Mouse (Mus musculus) midbrain, embryonic 12.5 days (tissue): Measurements from ENCODE around the gene Aig1. TPM values are rescaled to one million over a fixed set of nuclear protein-coding genes. Genes with fewer than 3 reads are reported as not detected.

Experiments
- ATAC-seq: fragments of 200-750 bp; cut with Nextera tagmentation; 2 replicates; pipeline ENCODE4 v1.8.0; 2017; ENCODE audit warnings: low read depth, moderate TSS enrichment, moderate library complexity; ENCODE audit not compliant: low FRiP score
- H3K27ac ChIP-seq: fragments of 300-500 bp; sonication (generic); replicated peaks from 2 replicates; pipeline ENCODE4 v1.5.1; 2016; ENCODE audit warnings: mild to moderate bottlenecking
- H3K27me3 ChIP-seq: fragments of 300-500 bp; sonication (generic); 2 replicates; pipeline ENCODE4 v1.6.1; 2016; ENCODE audit warnings: mild to moderate bottlenecking
- H3K36me3 ChIP-seq: fragments of 300-500 bp; sonication (generic); 2 replicates; pipeline ENCODE4 v1.6.1; 2016
- H3K4me1 ChIP-seq: fragments of 300-500 bp; sonication (generic); 2 replicates; pipeline ENCODE4 v1.6.1; 2016
- H3K4me2 ChIP-seq: fragments of 300-500 bp; sonication (generic); replicated peaks from 2 replicates; pipeline ENCODE4 v1.6.1; 2016; ENCODE audit warnings: mild to moderate bottlenecking, moderate library complexity
- H3K4me3 ChIP-seq: fragments of 300-500 bp; sonication (generic); 2 replicates; pipeline ENCODE4 v1.5.1; 2016; ENCODE audit warnings: mild to moderate bottlenecking
- H3K9ac ChIP-seq: fragments of 300-500 bp; sonication (generic); replicated peaks from 2 replicates; pipeline ENCODE4 v1.6.1; 2016; ENCODE audit warnings: mild to moderate bottlenecking, moderate library complexity
- H3K9me3 ChIP-seq: fragments of 300-500 bp; sonication (generic); 2 replicates; pipeline ENCODE4 v1.6.1; 2016; ENCODE audit warnings: mild to moderate bottlenecking
- whole genome bisulfite sequencing: fragments of 180-500 bp; shearing (Covaris S2); methylation state at CpG from one replicate; pipeline ENCODE4 v1.1.7; 2016; 5-methylcytosine and 5-hydroxymethylcytosine counted together
- polyA plus RNA-seq: library from polyadenylated mRNA; unstranded; fragments of >200 nt; fragmentation: Nextera tagmentation; extraction: Ambion mirVana; gene quantifications from 2 replicates; pipeline ENCODE4 v1.2.1, GENCODE M21; 2016

Aig1 gene
- polyA plus RNA-seq, 1 experiment from 2014 or later, result 35.1 TPM

GRCm38 (mm10) chr10:13806806-13807205, 62.0 kb downstream of the Aig1 start:
- Histone ChIP-seq H3K4me3 (no peak overlapping the region), H3K27ac (no peak overlapping the region), H3K9ac (no peak overlapping the region), H3K4me2 (no peak overlapping the region), H3K4me1 (no peaks in the 10 kb centered on the region), H3K9me3 (no peaks in the 10 kb centered on the region), H3K36me3 (no peaks in the 10 kb centered on the region), H3K27me3 (no peaks in the 10 kb centered on the region)
- ATAC-seq, result no peak

- Histone ChIP-seq H3K27ac (no peak overlapping the region), H3K27me3 (no peaks in the 10 kb centered on the region), H3K36me3 (peaks cover 12% of the 10 kb centered on the region; the same call in 1 of the 2 replicates), H3K9me3 (no peaks in the 10 kb centered on the region), H3K4me1 (no peaks in the 10 kb centered on the region), H3K4me3 (no peak overlapping the region), H3K4me2 (no peak overlapping the region), H3K9ac (no peak overlapping the region)
- WGBS, result 83% methylated on average over 5 of the region's 5 CpGs
- ATAC-seq, result no peak
These were observed 67.5 kb downstream of the Aig1 start for GRCm38 (mm10) chr10:13801296-13801695.

GRCm38 (mm10) chr10:13793458-13793857, 75.3 kb downstream of the Aig1 start:
- H3K4me1 ChIP-seq, result no peaks in the 10 kb centered on the region
- H3K9ac ChIP-seq, result no peak overlapping the region
- H3K36me3 ChIP-seq, result 0 out of 2 replicates have a peak, but pooled peaks cover 1% of the 10 kb centered on the region
- no peak overlapping the region for H3K4me2 ChIP-seq
- no peak overlapping the region for H3K4me3 ChIP-seq
- H3K9me3 ChIP-seq, result no peaks in the 10 kb centered on the region
- no peak overlapping the region for H3K27ac ChIP-seq
- no peaks in the 10 kb centered on the region for H3K27me3 ChIP-seq
- ATAC-seq, result no peak
- WGBS, result 88% methylated on average over 1 of the region's 1 CpGs

GRCm38 (mm10) chr10:13792788-13793187, 76.0 kb downstream of the Aig1 start:
- no peak for ATAC-seq
- no peaks in the 10 kb centered on the region for H3K27me3 ChIP-seq
- no peak overlapping the region for H3K4me3 ChIP-seq
- 93% methylated on average over 8 of the region's 8 CpGs for WGBS
- H3K9me3 ChIP-seq, result no peaks in the 10 kb centered on the region
- H3K27ac ChIP-seq, result no peak overlapping the region
- no peaks in the 10 kb centered on the region for H3K4me1 ChIP-seq
- H3K4me2 ChIP-seq, result no peak overlapping the region
- no peak overlapping the region for H3K9ac ChIP-seq
- H3K36me3 ChIP-seq, result no peaks in the 10 kb centered on the region

- Histone ChIP-seq H3K4me2 (no peak overlapping the region), H3K9me3 (no peaks in the 10 kb centered on the region), H3K27ac (no peak overlapping the region), H3K27me3 (no peaks in the 10 kb centered on the region), H3K36me3 (no peaks in the 10 kb centered on the region), H3K4me3 (no peak overlapping the region), H3K4me1 (no peaks in the 10 kb centered on the region), H3K9ac (no peak overlapping the region)
- ATAC-seq, result no peak
- WGBS, result 96% methylated on average over 1 of the region's 1 CpGs
These were observed 79.2 kb downstream of the Aig1 start for GRCm38 (mm10) chr10:13789604-13790003.

- no peak overlapping the region for H3K9ac ChIP-seq
- 91% methylated on average over 9 of the region's 9 CpGs for WGBS
These were observed 80.7 kb downstream of the Aig1 start for GRCm38 (mm10) chr10:13788057-13788456.

GRCm38 (mm10) chr10:13782774-13783173, 86.0 kb downstream of the Aig1 start:
- no peaks in the 10 kb centered on the region for H3K36me3 ChIP-seq
- H3K9ac ChIP-seq, result no peak overlapping the region
- ATAC-seq, result no peak
- no peak overlapping the region for H3K27ac ChIP-seq
- no peak overlapping the region for H3K4me2 ChIP-seq
- 94% methylated on average over 5 of the region's 5 CpGs for WGBS
- H3K4me1 ChIP-seq, result no peaks in the 10 kb centered on the region
- no peaks in the 10 kb centered on the region for H3K27me3 ChIP-seq
- no peak overlapping the region for H3K4me3 ChIP-seq
- no peaks in the 10 kb centered on the region for H3K9me3 ChIP-seq

More at GRCm38 (mm10) chr10:13788057-13788456, 80.7 kb downstream of the Aig1 start:
- H3K27me3 ChIP-seq, result no peaks in the 10 kb centered on the region
- H3K4me3 ChIP-seq, result no peak overlapping the region
- no peaks in the 10 kb centered on the region for H3K9me3 ChIP-seq
- no peaks in the 10 kb centered on the region for H3K4me1 ChIP-seq
- H3K36me3 ChIP-seq, result no peaks in the 10 kb centered on the region
- no peak overlapping the region for H3K4me2 ChIP-seq
- no peak overlapping the region for H3K27ac ChIP-seq
- no peak for ATAC-seq

- no peaks in the 10 kb centered on the region for H3K36me3 ChIP-seq
- H3K9me3 ChIP-seq, result no peaks in the 10 kb centered on the region
- H3K27me3 ChIP-seq, result no peaks in the 10 kb centered on the region
- H3K4me3 ChIP-seq, result no peak overlapping the region
- no peak for ATAC-seq
- WGBS, result 93% methylated on average over 10 of the region's 10 CpGs
- H3K9ac ChIP-seq, result no peak overlapping the region
- no peak overlapping the region for H3K4me2 ChIP-seq
- H3K27ac ChIP-seq, result no peak overlapping the region
- no peaks in the 10 kb centered on the region for H3K4me1 ChIP-seq
These were observed 86.5 kb downstream of the Aig1 start for GRCm38 (mm10) chr10:13782235-13782757.

- Histone ChIP-seq H3K27me3 (no peaks in the 10 kb centered on the region), H3K27ac (no peak overlapping the region), H3K4me3 (no peak overlapping the region), H3K36me3 (no peaks in the 10 kb centered on the region), H3K9ac (no peak overlapping the region), H3K9me3 (no peaks in the 10 kb centered on the region), H3K4me2 (no peak overlapping the region), H3K4me1 (no peaks in the 10 kb centered on the region)
- no peak for ATAC-seq
- WGBS, result 84% methylated on average over 3 of the region's 3 CpGs
These were observed 92.8 kb downstream of the Aig1 start for GRCm38 (mm10) chr10:13776014-13776413.

- no peak overlapping the region for H3K9ac ChIP-seq
- no peak overlapping the region for H3K4me3 ChIP-seq
- no peaks in the 10 kb centered on the region for H3K9me3 ChIP-seq
- no peak overlapping the region for H3K4me2 ChIP-seq
- no peaks in the 10 kb centered on the region for H3K27me3 ChIP-seq
- no peaks in the 10 kb centered on the region for H3K4me1 ChIP-seq
- WGBS, result 100% methylated on average over 2 of the region's 2 CpGs
- no peaks in the 10 kb centered on the region for H3K36me3 ChIP-seq
- ATAC-seq, result no peak
- no peak overlapping the region for H3K27ac ChIP-seq
These were observed 93.4 kb downstream of the Aig1 start for GRCm38 (mm10) chr10:13775411-13775810.

GRCm38 (mm10) chr10:13774910-13775309, 93.9 kb downstream of the Aig1 start:
- Histone ChIP-seq H3K4me2 (no peak overlapping the region), H3K4me1 (no peaks in the 10 kb centered on the region), H3K9ac (no peak overlapping the region), H3K36me3 (no peaks in the 10 kb centered on the region), H3K4me3 (no peak overlapping the region), H3K27ac (no peak overlapping the region), H3K27me3 (no peaks in the 10 kb centered on the region), H3K9me3 (no peaks in the 10 kb centered on the region)
- ATAC-seq, result no peak
- WGBS, result 90% methylated on average over 3 of the region's 3 CpGs

- no peak overlapping the region for H3K4me2 ChIP-seq
- no peaks in the 10 kb centered on the region for H3K9me3 ChIP-seq
- H3K36me3 ChIP-seq, result no peaks in the 10 kb centered on the region
- no peak overlapping the region for H3K9ac ChIP-seq
- no peaks in the 10 kb centered on the region for H3K27me3 ChIP-seq
- no peak overlapping the region for H3K27ac ChIP-seq
- H3K4me3 ChIP-seq, result no peak overlapping the region
- no peak for ATAC-seq
- H3K4me1 ChIP-seq, result no peaks in the 10 kb centered on the region
- WGBS, result 91% methylated on average over 1 of the region's 1 CpGs
These were observed 98.1 kb downstream of the Aig1 start for GRCm38 (mm10) chr10:13770720-13771119.

GRCm38 (mm10) chr10:13769789-13770188, 99.0 kb downstream of the Aig1 start:
- Histone ChIP-seq H3K4me2 (no peak overlapping the region), H3K4me1 (no peaks in the 10 kb centered on the region), H3K9me3 (no peaks in the 10 kb centered on the region), H3K4me3 (no peak overlapping the region), H3K27ac (no peak overlapping the region), H3K27me3 (no peaks in the 10 kb centered on the region), H3K36me3 (no peaks in the 10 kb centered on the region), H3K9ac (no peak overlapping the region)
- ATAC-seq, result no peak
- WGBS, result 91% methylated on average over 2 of the region's 2 CpGs
